Mouse (Mus musculus) kidney, postnatal 4 days (tissue): ENCODE measurements around the gene Prph.

ENCODE experiments used
- DNase-seq, 2 experiments: peaks; one replicate each; pipeline ENCODE4 v3.0.0; 2021; ENCODE audit warnings: mixed read lengths in 2 of 2

Gene Prph

GRCm38 (mm10) chr15:99055040-99055439 lies at the start of gene Prph:
TSS of gene Prph (plus strand) at chr15:99055174.
- no peak for DNase-seq

GRCm38 (mm10) chr15:99008801-99009241 lies 46.2 kb upstream of the Prph start:
- DNase-seq = peak in 1 of 2 experiments; percentile 56

GRCm38 (mm10) chr15:99010896-99011295 lies 44.1 kb upstream of the Prph start:
- peak; percentile 59 to 69 for DNase-seq

- no peak for DNase-seq
Observed at GRCm38 (mm10) chr15:99011946-99012345, 43.0 kb upstream of the Prph start.

GRCm38 (mm10) chr15:99014496-99015030 lies 40.4 kb upstream of the Prph start:
- peak in 1 of 2 experiments; percentile 49 for DNase-seq

- DNase-seq = peak; percentile 44 to 64
Observed at GRCm38 (mm10) chr15:99017355-99017761, 37.6 kb upstream of the Prph start.

- DNase-seq = peak; percentile 66 to 77
Observed at GRCm38 (mm10) chr15:99017986-99018385, 37.0 kb upstream of the Prph start.

GRCm38 (mm10) chr15:99018630-99019029 lies 36.3 kb upstream of the Prph start:
- DNase-seq = no peak

- peak in 1 of 2 experiments; percentile 32 for DNase-seq
Observed at GRCm38 (mm10) chr15:99019436-99019835, 35.5 kb upstream of the Prph start.

- no peak for DNase-seq
Observed at GRCm38 (mm10) chr15:99020171-99020570, 34.8 kb upstream of the Prph start.

- no peak for DNase-seq
Observed at GRCm38 (mm10) chr15:99021255-99021654, 33.7 kb upstream of the Prph start.

- peak; percentile 93 to 94 for DNase-seq
Observed at GRCm38 (mm10) chr15:99024668-99025314, 30.2 kb upstream of the Prph start.

GRCm38 (mm10) chr15:99025414-99025813 lies 29.6 kb upstream of the Prph start:
- no peak for DNase-seq

- peak; percentile 73 to 75 for DNase-seq
Observed at GRCm38 (mm10) chr15:99026259-99026658, 28.7 kb upstream of the Prph start.

- no peak for DNase-seq
Observed at GRCm38 (mm10) chr15:99027116-99027515, 27.9 kb upstream of the Prph start.

GRCm38 (mm10) chr15:99028874-99029458 lies 26.0 kb upstream of the Prph start:
- no peak for DNase-seq

GRCm38 (mm10) chr15:99029619-99030584 lies 25.1 kb upstream of the Prph start, which contains the start of gene Tuba1c:
TSS of gene Tuba1c (plus strand) at chr15:99029891.
- peak; percentile 94 to 97 for DNase-seq

- DNase-seq = peak; percentile 59 to 76
Observed at GRCm38 (mm10) chr15:99030585-99031387, 24.2 kb upstream of the Prph start.

GRCm38 (mm10) chr15:99031388-99031675 lies 23.6 kb upstream of the Prph start:
- no peak for DNase-seq

GRCm38 (mm10) chr15:99032041-99032725 lies 22.8 kb upstream of the Prph start:
- DNase-seq = no peak

GRCm38 (mm10) chr15:99032726-99033250 lies 22.2 kb upstream of the Prph start:
- DNase-seq = peak in 1 of 2 experiments; percentile 46
